Mouse (Mus musculus) stomach, embryonic 16.5 days (tissue): ENCODE results near the gene Srgap3. TPM values are rescaled to one million over a fixed set of nuclear protein-coding genes. Genes with fewer than 3 reads are reported as not detected.

Experiments
- ATAC-seq: fragments of 200-750 bp; cut with Nextera tagmentation; 2 replicates; pipeline ENCODE4 v1.8.0; 2017; ENCODE audit warnings: moderate number of reproducible peaks, moderate TSS enrichment; ENCODE audit not compliant: insufficient read depth, low FRiP score
- H3K27ac ChIP-seq: fragments of 300-500 bp; sonication (generic); 2 replicates; pipeline ENCODE4 v1.5.1; 2014; ENCODE audit warnings: low read length
- H3K27me3 ChIP-seq: fragments of 300-500 bp; sonication (generic); 2 replicates; pipeline ENCODE4 v1.6.1; 2014; ENCODE audit warnings: low read length, control low read depth, mixed read lengths; ENCODE audit not compliant: control insufficient read depth, insufficient read depth
- H3K36me3 ChIP-seq: fragments of 300-500 bp; sonication (generic); 2 replicates; pipeline ENCODE4 v1.6.1; 2014; ENCODE audit warnings: low read length; ENCODE audit not compliant: control insufficient read depth, insufficient read depth
- H3K4me1 ChIP-seq: fragments of 300-500 bp; sonication (generic); 2 replicates; pipeline ENCODE4 v1.6.1; 2014; ENCODE audit warnings: low read length, control low read depth, mixed read lengths; ENCODE audit not compliant: control insufficient read depth, insufficient read depth
- H3K4me2 ChIP-seq: fragments of 300-500 bp; sonication (generic); 2 replicates; pipeline ENCODE4 v1.6.1; 2014; ENCODE audit warnings: low read depth, low read length, mixed read lengths
- H3K4me3 ChIP-seq: fragments of 300-500 bp; sonication (generic); replicated peaks from 2 replicates; pipeline ENCODE4 v1.5.1; 2014; ENCODE audit warnings: mild to moderate bottlenecking, low read length
- H3K9ac ChIP-seq: fragments of 300-500 bp; sonication (generic); 2 replicates; pipeline ENCODE4 v1.6.1; 2014; ENCODE audit warnings: low read length
- H3K9me3 ChIP-seq: fragments of 300-500 bp; sonication (generic); replicated peaks from 2 replicates; pipeline ENCODE4 v1.6.1; 2016; ENCODE audit warnings: low read length, control low read depth; ENCODE audit not compliant: control insufficient read depth
- WGBS: fragments of 180-500 bp; shearing (Covaris S2); extraction: QIAGEN DNeasy Blood & Tissue Kit; methylation state at CpG from one replicate; pipeline ENCODE4 v1.1.7; 2014; 5-methylcytosine and 5-hydroxymethylcytosine counted together
- polyA plus RNA-seq: library from polyadenylated mRNA; unstranded; fragments of >200 nt; fragmentation: Nextera tagmentation; extraction: Ambion mirVana; gene quantifications from 2 replicates; pipeline ENCODE4 v1.2.1, GENCODE M21; 2015

The Srgap3 gene
- polyA plus RNA-seq, 1 experiment from 2014 or later, result 6.9 TPM

DNA sequence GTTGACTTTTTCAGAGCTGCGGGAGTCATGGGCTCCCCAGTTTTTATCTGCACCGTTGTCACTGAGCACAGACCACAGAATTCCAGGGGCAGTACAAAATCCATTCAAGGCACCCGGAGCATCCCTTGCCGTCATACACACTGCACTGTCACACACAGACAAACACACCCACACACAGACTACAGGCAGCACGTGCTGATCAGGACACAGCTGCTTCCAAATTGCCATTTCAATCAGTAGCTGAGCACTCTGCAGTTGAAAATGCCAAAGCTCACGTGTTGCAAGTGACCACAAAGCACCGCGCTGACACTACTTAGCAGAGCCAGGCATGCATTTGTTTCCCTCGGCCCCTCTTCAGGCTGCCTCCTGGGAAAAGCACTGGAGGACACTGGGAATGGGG is 7.8 kb downstream of the Srgap3 start:
- 0 out of 2 replicates have a peak, but pooled peaks cover 3% of the 10 kb centered on the region for H3K36me3 ChIP-seq
- peaks cover 4% of the 10 kb centered on the region; the same call in 1 of the 2 replicates for H3K4me1 ChIP-seq
- H3K27me3 ChIP-seq, result no peaks in the 10 kb centered on the region
- H3K4me2 ChIP-seq, result no peak overlapping the region
- no peak overlapping the region for H3K27ac ChIP-seq
- no peak overlapping the region for H3K9ac ChIP-seq
- H3K4me3 ChIP-seq, result no peak overlapping the region
- H3K9me3 ChIP-seq, result no peaks in the 10 kb centered on the region
- ATAC-seq, result no peak
- 85% methylated on average over 9 of the region's 9 CpGs for WGBS

DNA sequence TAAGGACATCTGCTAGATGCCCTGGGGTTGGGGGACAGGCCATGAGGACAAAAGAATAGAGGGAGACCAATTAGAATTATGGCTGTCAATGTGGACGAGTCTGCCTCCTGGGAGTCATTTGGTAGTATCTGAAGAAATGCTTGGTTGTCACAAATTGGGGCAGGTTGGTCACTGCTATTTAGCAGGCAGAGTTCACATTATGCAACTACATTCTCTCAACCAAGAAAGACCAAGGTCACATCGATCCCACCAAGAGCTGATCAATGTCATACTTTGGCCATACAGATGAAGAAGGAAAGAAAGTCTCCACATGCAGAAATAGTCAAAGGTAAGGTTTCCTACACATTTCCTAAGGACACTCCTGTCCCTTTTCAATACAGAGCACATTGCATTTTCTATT is 9.3 kb downstream of the Srgap3 start:
- Histone ChIP-seq H3K9me3 (no peaks in the 10 kb centered on the region), H3K36me3 (0 out of 2 replicates have a peak, but pooled peaks cover 3% of the 10 kb centered on the region), H3K27me3 (no peaks in the 10 kb centered on the region), H3K4me3 (no peak overlapping the region), H3K27ac (no peak overlapping the region), H3K4me2 (no peak overlapping the region), H3K9ac (no peak overlapping the region), H3K4me1 (no peaks in the 10 kb centered on the region)
- no peak for ATAC-seq
- WGBS, result 95% methylated on average over 2 of the region's 2 CpGs

DNA sequence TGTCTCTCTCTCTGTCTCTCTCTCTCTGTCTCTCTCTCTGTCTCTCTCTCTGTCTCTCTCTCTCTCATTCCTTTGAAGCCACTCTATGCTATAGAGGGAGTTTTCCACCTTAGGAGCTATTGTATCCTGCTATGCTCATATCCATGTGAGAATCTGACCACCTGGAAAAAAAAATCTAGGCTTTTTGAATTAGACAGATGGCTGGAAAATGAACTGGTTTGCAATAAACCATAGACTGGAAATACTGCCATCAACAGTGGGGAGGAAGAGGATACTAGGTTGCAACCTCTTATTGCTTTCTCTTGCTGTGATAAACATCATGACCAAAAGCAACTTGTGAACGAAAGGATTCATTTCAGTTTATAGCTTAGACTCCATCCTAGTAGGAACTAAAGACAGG is 12.6 kb downstream of the Srgap3 start:
- H3K9ac ChIP-seq, result no peak overlapping the region
- WGBS, result 73% methylated on average over 1 of the region's 1 CpGs
- H3K4me3 ChIP-seq, result no peak overlapping the region
- no peak overlapping the region for H3K27ac ChIP-seq
- no peaks in the 10 kb centered on the region for H3K9me3 ChIP-seq
- ATAC-seq, result no peak
- no peaks in the 10 kb centered on the region for H3K27me3 ChIP-seq
- H3K4me1 ChIP-seq, result no peaks in the 10 kb centered on the region
- H3K36me3 ChIP-seq, result no peaks in the 10 kb centered on the region
- H3K4me2 ChIP-seq, result no peak overlapping the region

DNA sequence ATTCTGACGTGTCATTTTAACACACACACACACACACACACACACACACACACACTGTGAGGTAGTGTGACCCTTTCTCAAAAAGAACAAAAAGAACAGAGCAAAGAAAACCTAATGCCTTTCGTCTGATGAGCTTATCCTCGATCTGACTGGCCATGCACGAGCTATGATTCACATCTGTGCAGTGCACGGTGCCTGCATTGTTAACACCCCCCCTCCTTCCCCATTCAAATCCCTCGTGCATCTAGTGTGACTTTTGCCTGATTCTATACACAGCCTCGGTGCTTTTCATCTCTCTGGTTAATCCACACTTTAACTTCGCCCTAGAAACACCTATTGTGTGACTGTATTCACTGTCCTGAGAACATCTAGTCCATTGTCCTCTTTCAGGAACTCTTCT is 14.5 kb downstream of the Srgap3 start:
- no peaks in the 10 kb centered on the region for H3K27me3 ChIP-seq
- no peak overlapping the region for H3K27ac ChIP-seq
- 57% methylated on average over 8 of the region's 8 CpGs for WGBS
- no peak overlapping the region for H3K4me2 ChIP-seq
- ATAC-seq, result no peak
- H3K9ac ChIP-seq, result no peak overlapping the region
- no peaks in the 10 kb centered on the region for H3K4me1 ChIP-seq
- H3K9me3 ChIP-seq, result no peaks in the 10 kb centered on the region
- H3K4me3 ChIP-seq, result no peak overlapping the region
- no peaks in the 10 kb centered on the region for H3K36me3 ChIP-seq

DNA sequence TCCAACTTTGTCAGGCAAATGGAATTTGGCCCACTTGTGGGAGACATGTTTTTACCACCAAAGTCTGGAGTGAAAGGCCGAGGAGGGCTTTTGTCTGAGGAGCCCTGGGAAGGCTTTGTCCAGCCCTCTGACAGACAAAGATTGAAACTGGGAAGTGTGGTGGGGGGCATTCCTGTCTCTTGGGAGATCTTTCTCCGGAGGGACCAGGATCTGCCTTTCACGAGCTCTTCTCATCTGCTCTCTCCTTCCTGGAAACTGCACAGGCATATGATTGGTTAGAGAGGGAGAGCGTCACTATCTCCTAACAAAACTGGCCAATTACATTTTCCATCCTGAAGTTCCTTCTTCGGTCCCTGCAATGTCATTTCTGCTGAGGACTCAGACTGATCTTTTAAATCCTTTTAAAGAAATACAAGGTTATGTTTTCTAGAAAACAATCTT is 17.0 kb downstream of the Srgap3 start:
- H3K9me3 ChIP-seq, result no peaks in the 10 kb centered on the region
- H3K27me3 ChIP-seq, result no peaks in the 10 kb centered on the region
- no peaks in the 10 kb centered on the region for H3K36me3 ChIP-seq
- H3K4me3 ChIP-seq, result no peak overlapping the region
- ATAC-seq, result no peak
- no peak overlapping the region for H3K9ac ChIP-seq
- H3K4me1 ChIP-seq, result peaks cover 6% of the 10 kb centered on the region
- H3K27ac ChIP-seq, result no peak overlapping the region
- no peak overlapping the region for H3K4me2 ChIP-seq
- WGBS, result 57% methylated on average over 5 of the region's 5 CpGs

DNA sequence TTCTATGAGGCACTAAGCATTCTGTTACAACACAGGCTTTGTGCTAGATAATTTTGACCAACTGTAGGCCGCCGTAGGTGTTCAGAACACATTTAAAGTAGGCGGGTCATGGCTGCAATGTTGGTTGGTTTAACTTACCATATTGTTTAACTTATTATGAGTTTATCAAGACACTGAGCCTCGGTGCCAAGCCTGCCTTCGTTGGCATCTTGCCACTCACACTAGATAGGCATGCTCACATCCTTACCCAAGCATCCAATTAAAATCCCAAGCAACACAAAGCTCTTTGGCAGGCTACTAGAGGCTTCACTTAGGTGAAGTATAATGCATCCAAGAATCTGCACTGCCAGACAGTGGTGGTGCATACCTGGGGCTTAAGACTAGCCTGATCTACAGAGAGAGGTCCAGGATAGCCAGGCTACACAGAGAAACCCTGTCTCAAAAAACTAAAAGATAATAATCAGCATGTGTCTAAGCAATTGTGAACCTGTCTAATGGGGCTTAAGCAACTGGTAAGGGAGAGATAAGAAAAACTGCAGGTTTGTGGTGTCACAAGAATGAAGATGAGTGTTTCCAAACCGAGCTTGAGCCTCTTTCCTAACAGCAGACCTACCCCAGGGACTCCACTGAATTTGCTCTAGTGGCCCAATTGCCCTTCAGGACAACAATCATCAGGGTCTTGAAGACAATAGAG is 17.6 kb downstream of the Srgap3 start:
- Histone ChIP-seq H3K4me1 (peaks cover 6% of the 10 kb centered on the region), H3K4me3 (no peak overlapping the region), H3K27ac (no peak overlapping the region), H3K9me3 (no peaks in the 10 kb centered on the region), H3K4me2 (no peak overlapping the region), H3K27me3 (no peaks in the 10 kb centered on the region), H3K9ac (no peak overlapping the region), H3K36me3 (no peaks in the 10 kb centered on the region)
- no peak for ATAC-seq
- 84% methylated on average over 6 of the region's 6 CpGs for WGBS

DNA sequence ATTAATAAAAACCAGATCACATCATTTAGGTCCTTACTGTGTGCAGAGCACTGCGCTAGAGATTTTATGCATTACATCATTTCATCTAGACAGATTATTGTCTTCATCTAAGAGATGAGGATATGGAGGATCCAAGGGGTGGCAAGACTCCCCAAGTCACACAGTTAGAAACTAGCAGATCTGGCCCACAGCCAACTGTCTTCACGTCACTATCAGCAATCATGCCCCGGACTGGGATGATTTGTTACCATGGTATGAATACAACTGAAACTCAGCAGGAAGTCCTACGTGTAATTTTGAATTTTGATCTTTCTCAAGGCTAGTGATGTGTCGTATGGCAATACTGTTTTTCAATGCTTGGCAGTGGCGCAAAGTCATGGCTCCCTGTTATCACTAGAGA is 18.2 kb downstream of the Srgap3 start:
- Histone ChIP-seq H3K4me3 (no peak overlapping the region), H3K27ac (no peak overlapping the region), H3K4me1 (peaks cover 6% of the 10 kb centered on the region), H3K9me3 (no peaks in the 10 kb centered on the region), H3K36me3 (no peaks in the 10 kb centered on the region), H3K9ac (no peak overlapping the region), H3K4me2 (no peak overlapping the region), H3K27me3 (no peaks in the 10 kb centered on the region)
- 74% methylated on average over 6 of the region's 6 CpGs for WGBS
- ATAC-seq, result no peak

DNA sequence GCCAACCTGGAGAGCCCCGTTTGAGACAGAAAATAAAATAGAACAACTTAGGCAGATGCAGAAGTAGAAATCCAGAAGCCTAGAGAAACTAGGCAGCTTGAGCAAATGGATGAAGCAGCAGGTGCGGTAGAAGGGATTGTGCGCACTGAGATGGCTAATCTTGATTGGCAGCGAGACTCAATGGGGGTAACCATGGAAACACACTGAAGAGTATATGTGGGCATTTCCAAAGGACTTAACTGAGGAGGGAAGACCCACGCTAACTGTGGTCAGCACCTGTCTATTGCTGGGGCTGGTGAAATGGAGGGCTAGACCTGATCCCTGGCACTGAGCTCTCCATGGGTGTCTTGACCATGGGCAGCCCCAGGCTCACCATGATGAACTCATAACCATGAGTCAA is 19.7 kb downstream of the Srgap3 start:
- Histone ChIP-seq H3K4me2 (no peak overlapping the region), H3K36me3 (no peaks in the 10 kb centered on the region), H3K27me3 (no peaks in the 10 kb centered on the region), H3K9me3 (no peaks in the 10 kb centered on the region), H3K27ac (no peak overlapping the region), H3K4me3 (no peak overlapping the region), H3K4me1 (peaks cover 6% of the 10 kb centered on the region), H3K9ac (no peak overlapping the region)
- no peak for ATAC-seq
- 91% methylated on average over 5 of the region's 5 CpGs for WGBS

DNA sequence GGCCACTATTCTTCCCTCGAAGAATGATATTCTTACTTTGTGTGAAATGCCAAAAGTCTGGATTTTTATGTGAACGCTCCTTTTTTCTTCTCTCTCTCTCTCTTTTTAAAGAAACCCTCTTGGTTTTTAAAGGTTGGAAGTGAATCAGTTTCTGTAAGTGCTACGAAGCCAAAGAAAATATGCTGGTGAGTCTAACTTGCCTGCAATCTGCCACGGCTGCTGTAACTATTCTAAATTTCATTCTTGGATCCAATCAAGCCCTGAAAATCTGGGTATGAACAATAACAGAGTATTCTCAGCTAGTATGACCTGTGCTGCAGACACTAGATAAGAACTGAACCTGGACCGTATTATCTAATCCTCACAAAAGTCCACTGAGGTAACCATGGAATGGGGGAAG is 21.1 kb downstream of the Srgap3 start:
- 75% methylated on average over 5 of the region's 5 CpGs for WGBS
- H3K4me1 ChIP-seq, result peaks cover 6% of the 10 kb centered on the region
- no peak overlapping the region for H3K27ac ChIP-seq

More for the DNA sequence above, 21.1 kb downstream of the Srgap3 start:
- Histone ChIP-seq H3K27me3 (no peaks in the 10 kb centered on the region), H3K9ac (no peak overlapping the region), H3K36me3 (no peaks in the 10 kb centered on the region), H3K9me3 (no peaks in the 10 kb centered on the region), H3K4me3 (no peak overlapping the region), H3K4me2 (no peak overlapping the region)
- no peak for ATAC-seq
